In genomic region chr2:167307716-167308115, GRCm38 (mm10) we compare ENCODE assay signal across 9 mouse cellular contexts. TPM values are rescaled to one million over a fixed set of nuclear protein-coding genes. Genes with fewer than 3 reads are reported as not detected.
DNase-seq lines count a peak whose midpoint lies in the region; ATAC-seq and TF ChIP-seq lines count a peak whose summit lies in the region.
"Had no signal": no experiment of that assay in that cellular context is flagged by ENCODE, and none has a peak within 500 bp of the region (broad histone marks: within the 10 kb centered on the region; RNA-seq: fewer than 3 reads in every experiment).

No protein-coding gene starts in this region.

- 59% methylated on average over 12 of the region's 12 CpGs for WGBS in forebrain, embryonic 12.5 days
- 36% methylated on average over 12 of the region's 12 CpGs for WGBS in limb, embryonic 11.5 days

- H3K4me2 ChIP-seq in forebrain, embryonic 12.5 days, result no peak overlapping the region
- H3K4me2 ChIP-seq in limb, embryonic 11.5 days (ENCODE audit: low read depth, severe bottlenecking), result peak overlapping the region; percentile 18; the same call in 1 of the 2 replicates

- no peak overlapping the region for H3K4me3 ChIP-seq in layer of hippocampus, adult 2 months
- H3K4me3 ChIP-seq in forebrain, embryonic 12.5 days (replicated peaks), result no peak overlapping the region
- no peak overlapping the region for H3K4me3 ChIP-seq in limb, embryonic 11.5 days (ENCODE audit: low read depth, low read length)
- H3K4me3 ChIP-seq: erythroblast, embryonic 14.5 days had no signal

- peak; percentile 4 to 19 for DNase-seq in adrenal gland, adult 18-20 months (ENCODE audit: low spot score in 2 of 2)
- no peak for DNase-seq in adrenal gland, postnatal 4 days (ENCODE audit: low spot score in 2 of 2)
- peak in 1 of 2 experiments; percentile 9 for DNase-seq in layer of hippocampus, adult 2 months (ENCODE audit: low spot score in 2 of 2)
- no peak for DNase-seq in layer of hippocampus, adult 9-10 months (ENCODE audit: low spot score)
- DNase-seq in limb, embryonic 11.5 days (ENCODE audit: low spot score), result peak; percentile 51
- no peak for DNase-seq in spleen, postnatal 36 days (ENCODE audit: low spot score in 2 of 2)
- DNase-seq in ovary, postnatal 10 days (ENCODE audit: low spot score), result no peak

- H3K27me3 ChIP-seq in forebrain, embryonic 12.5 days, result no peaks in the 10 kb centered on the region
- no peaks in the 10 kb centered on the region for H3K27me3 ChIP-seq in limb, embryonic 11.5 days (ENCODE audit: control insufficient read depth, insufficient read depth, low read length)

- no peak overlapping the region for H3K9ac ChIP-seq in forebrain, embryonic 12.5 days
- H3K9ac ChIP-seq in limb, embryonic 11.5 days (ENCODE audit: low read length), result no peak overlapping the region

- no peaks in the 10 kb centered on the region for H3K9me3 ChIP-seq in forebrain, embryonic 12.5 days
- H3K9me3 ChIP-seq in limb, embryonic 11.5 days (ENCODE audit: control insufficient read depth, low read length), result no peaks in the 10 kb centered on the region

- peaks cover 9% of the 10 kb centered on the region for H3K4me1 ChIP-seq in forebrain, embryonic 12.5 days
- peaks cover 7% of the 10 kb centered on the region; the same call in 1 of the 2 replicates for H3K4me1 ChIP-seq in limb, embryonic 11.5 days (ENCODE audit: control insufficient read depth, insufficient read depth, low read length)

- no peak for ATAC-seq in forebrain, embryonic 12.5 days (ENCODE audit: low FRiP score)
- ATAC-seq in limb, embryonic 11.5 days (ENCODE audit: insufficient number of reproducible peaks, low FRiP score, low TSS enrichment, low read depth), result no peak

- no peak for TF ChIP-seq CTCF in layer of hippocampus, adult 2 months (conservative IDR thresholded peaks at IDR 0.05)

- peak overlapping the region; percentile 73 for H3K27ac ChIP-seq in layer of hippocampus, adult 2 months
- peak overlapping the region; percentile 25; the same call in 1 of the 2 replicates for H3K27ac ChIP-seq in forebrain, embryonic 12.5 days
- H3K27ac ChIP-seq in limb, embryonic 11.5 days (replicated peaks; ENCODE audit: low read depth, low read length), result peak overlapping the region; percentile 8; the same call in 1 of the 2 replicates

- H3K36me3 ChIP-seq in forebrain, embryonic 12.5 days (replicated peaks), result peaks cover 32% of the 10 kb centered on the region
- no peaks in the 10 kb centered on the region; the same call in 1 of the 2 replicates for H3K36me3 ChIP-seq in limb, embryonic 11.5 days (ENCODE audit: control insufficient read depth, insufficient read depth, low read length)

RNA-seq across cellular contexts. Expression of gene B4galt5, which starts 41.3 kb away (rescaled TPM):
- 100 to 1,000 TPM in 1 of 2 experiments, 10 to 100 TPM in 1; 74.7 to 123 TPM for total RNA-seq in adrenal gland, adult 18-20 months (2021)
- 100 to 1,000 TPM in 1 of 2 experiments, 10 to 100 TPM in 1; 86.1 to 102 TPM for total RNA-seq in adrenal gland, postnatal 4 days (2021)
- total RNA-seq in layer of hippocampus, adult 2 months (2021), result 10 to 100 TPM; 38.1 to 43.9 TPM
- polyA plus RNA-seq in forebrain, embryonic 12.5 days (2016; fragmentation: Nextera tagmentation; extraction: Ambion mirVana), result 7.6 and 13.4 TPM in 2 replicates
- polyA plus RNA-seq in limb, embryonic 11.5 days (2014; fragmentation: Nextera tagmentation; extraction: Ambion mirVana), result 15.9 and 16.3 TPM in 2 replicates

Comparison
In these comparisons a context has a peak if more than half of its experiments do, and no peak if none do; other contexts are left out.
1. DNase-seq: peak in adrenal gland, adult 18-20 months (2 of 2) and limb, embryonic 11.5 days (single experiment); none in adrenal gland, postnatal 4 days (0 of 2), layer of hippocampus, adult 9-10 months (single experiment), spleen, postnatal 36 days (0 of 2) and ovary, postnatal 10 days (single experiment).
2. H3K27ac ChIP-seq: peak in every context shown above with its lines; median percentile 73 in layer of hippocampus, adult 2 months; 25 in forebrain, embryonic 12.5 days; 8 in limb, embryonic 11.5 days.